Comparison of ENCODE assay signal across 8 mouse cellular contexts in genomic region chr4:106200241-106200640, GRCm38 (mm10).
DNase-seq lines count a peak whose midpoint lies in the region; ATAC-seq lines count a peak whose summit lies in the region.

No protein-coding gene starts in this region.

- peak; percentile 49 for DNase-seq in embryo, embryonic 10 days (ENCODE audit: low spot score)
- DNase-seq in forelimb bud, embryonic 11.5 days (ENCODE audit: low read depth, low spot score) = peak; percentile 71
- DNase-seq in skeletal muscle tissue, adult 2 months (ENCODE audit: low read depth, low spot score) = peak; percentile 57
- no peak for DNase-seq in natural killer cell, adult 2 months (ENCODE audit: low spot score in 2 of 2)
- no peak for DNase-seq in B cell, adult 2 months
- DNase-seq in ovary, postnatal 14 days (ENCODE audit: low spot score) = no peak

- peaks cover 24% of the 10 kb centered on the region for H3K4me1 ChIP-seq in hindbrain, embryonic 12.5 days
- no peaks in the 10 kb centered on the region for H3K4me1 ChIP-seq in liver, embryonic 16.5 days (ENCODE audit: control insufficient read depth, low read depth, low read length)

- 0 out of 2 replicates have a peak overlapping the region, but pooled peaks have one; percentile 20 for H3K4me2 ChIP-seq in hindbrain, embryonic 12.5 days (replicated peaks)
- H3K4me2 ChIP-seq in liver, embryonic 16.5 days (ENCODE audit: low read depth, low read length) = no peak overlapping the region

- no peaks in the 10 kb centered on the region for H3K36me3 ChIP-seq in hindbrain, embryonic 12.5 days
- no peaks in the 10 kb centered on the region for H3K36me3 ChIP-seq in liver, embryonic 16.5 days (ENCODE audit: control insufficient read depth, insufficient read depth)

- no peaks in the 10 kb centered on the region for H3K27me3 ChIP-seq in hindbrain, embryonic 12.5 days
- no peaks in the 10 kb centered on the region for H3K27me3 ChIP-seq in liver, embryonic 16.5 days (ENCODE audit: control insufficient read depth, insufficient read depth, low read depth, low read length)

- H3K9ac ChIP-seq in hindbrain, embryonic 12.5 days = no peak overlapping the region
- H3K9ac ChIP-seq in liver, embryonic 16.5 days (ENCODE audit: low read depth, low read length) = no peak overlapping the region

- peak; percentile 59; the same call in 1 of the 2 replicates for ATAC-seq in hindbrain, embryonic 12.5 days (ENCODE audit: low FRiP score)
- peak; percentile 82 for ATAC-seq in liver, embryonic 16.5 days (ENCODE audit: low read depth)

- no peak overlapping the region for H3K4me3 ChIP-seq in hindbrain, embryonic 12.5 days
- no peak overlapping the region for H3K4me3 ChIP-seq in liver, embryonic 16.5 days (ENCODE audit: low read depth, low read length)

- H3K27ac ChIP-seq in hindbrain, embryonic 12.5 days = no peak overlapping the region
- H3K27ac ChIP-seq in liver, embryonic 16.5 days (ENCODE audit: low read length) = peak overlapping the region; percentile 71

- 37% methylated on average over 6 of the region's 6 CpGs for WGBS in hindbrain, embryonic 12.5 days
- WGBS in liver, embryonic 16.5 days (ENCODE audit: insufficient replicate concordance) = 50% methylated on average over 6 of the region's 6 CpGs

- no peaks in the 10 kb centered on the region for H3K9me3 ChIP-seq in hindbrain, embryonic 12.5 days (replicated peaks)
- H3K9me3 ChIP-seq in liver, embryonic 16.5 days (replicated peaks; ENCODE audit: control insufficient read depth, low read length) = no peaks in the 10 kb centered on the region

Comparison
In these comparisons a context has a peak if more than half of its experiments do, and no peak if none do; other contexts are left out.
1. DNase-seq: peak in embryo, embryonic 10 days (single experiment), forelimb bud, embryonic 11.5 days (single experiment) and skeletal muscle tissue, adult 2 months (single experiment); none in natural killer cell, adult 2 months (0 of 2), B cell, adult 2 months (0 of 2) and ovary, postnatal 14 days (single experiment).